18 mouse cellular contexts compared by ENCODE assay signal in genomic region chr4:141074109-141074508, GRCm38 (mm10). TPM values are rescaled to one million over a fixed set of nuclear protein-coding genes. Genes with fewer than 3 reads are reported as not detected.
DNase-seq lines count a peak whose midpoint lies in the region; ATAC-seq and TF ChIP-seq lines count a peak whose summit lies in the region.
"Had no signal": no experiment of that assay in that cellular context is flagged by ENCODE, and none has a peak within 500 bp of the region (broad histone marks: within the 10 kb centered on the region; RNA-seq: fewer than 3 reads in every experiment).

No protein-coding gene starts in this region.

- TF ChIP-seq CTCF in stomach, postnatal 0 days (IDR thresholded peaks at IDR 0.05; ENCODE audit: low read depth), result no peak

- ATAC-seq in heart, embryonic 11.5 days (replicated peaks; ENCODE audit: insufficient number of reproducible peaks, low FRiP score, low TSS enrichment), result no peak
- no peak for ATAC-seq in lung, embryonic 16.5 days (ENCODE audit: low read depth)
- peak; percentile 72 for ATAC-seq in liver, embryonic 13.5 days (ENCODE audit: low read depth)
- no peak for ATAC-seq in stomach, postnatal 0 days (ENCODE audit: low FRiP score, low TSS enrichment)
- ATAC-seq: forebrain, postnatal 0 days; intestine, embryonic 16.5 days had no signal

- H3K4me2 ChIP-seq in heart, embryonic 11.5 days, result no peak overlapping the region
- H3K4me2 ChIP-seq in lung, embryonic 16.5 days (ENCODE audit: low read depth, low read length), result no peak overlapping the region
- H3K4me2 ChIP-seq in liver, embryonic 13.5 days, result peak overlapping the region; percentile 95
- no peak overlapping the region for H3K4me2 ChIP-seq in stomach, postnatal 0 days (replicated peaks; ENCODE audit: low read depth)
- H3K4me2 ChIP-seq: embryonic facial prominence, embryonic 15.5 days; hindbrain, embryonic 13.5 days; lung, embryonic 14.5 days; neural tube, embryonic 15.5 days had no signal

- H3K4me1 ChIP-seq in heart, embryonic 11.5 days (ENCODE audit: control insufficient read depth, insufficient read depth, low read length), result peaks cover 32% of the 10 kb centered on the region
- H3K4me1 ChIP-seq in lung, embryonic 16.5 days (replicated peaks; ENCODE audit: control insufficient read depth, insufficient read depth, low read length), result peaks cover 21% of the 10 kb centered on the region
- peaks cover 81% of the 10 kb centered on the region for H3K4me1 ChIP-seq in liver, embryonic 13.5 days (replicated peaks)
- 0 out of 2 replicates have a peak, but pooled peaks cover 2% of the 10 kb centered on the region for H3K4me1 ChIP-seq in stomach, postnatal 0 days (replicated peaks; ENCODE audit: control insufficient read depth, insufficient read depth)

- no peaks in the 10 kb centered on the region for H3K27me3 ChIP-seq in heart, embryonic 11.5 days (ENCODE audit: control insufficient read depth, insufficient read depth, low read length)
- H3K27me3 ChIP-seq in lung, embryonic 16.5 days (ENCODE audit: control insufficient read depth, insufficient read depth, low read depth, low read length), result no peaks in the 10 kb centered on the region
- no peaks in the 10 kb centered on the region for H3K27me3 ChIP-seq in liver, embryonic 13.5 days
- H3K27me3 ChIP-seq in stomach, postnatal 0 days (ENCODE audit: control insufficient read depth, insufficient read depth, low read length), result no peaks in the 10 kb centered on the region
- H3K27me3 ChIP-seq: embryonic facial prominence, embryonic 15.5 days; hindbrain, embryonic 13.5 days; neural tube, embryonic 15.5 days had no signal

- H3K9me3 ChIP-seq in heart, embryonic 11.5 days (replicated peaks; ENCODE audit: control insufficient read depth, low read length), result no peaks in the 10 kb centered on the region
- no peaks in the 10 kb centered on the region for H3K9me3 ChIP-seq in lung, embryonic 16.5 days (ENCODE audit: control insufficient read depth, low read length)
- no peaks in the 10 kb centered on the region for H3K9me3 ChIP-seq in liver, embryonic 13.5 days (replicated peaks)
- H3K9me3 ChIP-seq in stomach, postnatal 0 days (ENCODE audit: control insufficient read depth, low read length), result no peaks in the 10 kb centered on the region
- H3K9me3 ChIP-seq: embryonic facial prominence, embryonic 15.5 days; G1E; hindbrain, embryonic 13.5 days; limb, embryonic 10.5 days; neural tube, embryonic 15.5 days had no signal

- no peak overlapping the region for H3K9ac ChIP-seq in heart, embryonic 11.5 days (ENCODE audit: low read depth, low read length)
- H3K9ac ChIP-seq in lung, embryonic 16.5 days (ENCODE audit: low read length), result peak overlapping the region; percentile 16; the same call in 1 of the 2 replicates
- peak overlapping the region; percentile 97 for H3K9ac ChIP-seq in liver, embryonic 13.5 days
- H3K9ac ChIP-seq in stomach, postnatal 0 days (ENCODE audit: low read length), result 0 out of 2 replicates have a peak overlapping the region, but pooled peaks have one; percentile 27
- H3K9ac ChIP-seq: embryonic facial prominence, embryonic 15.5 days; forebrain, postnatal 0 days; hindbrain, embryonic 13.5 days; lung, embryonic 14.5 days; neural tube, embryonic 15.5 days had no signal

- no peak for TF ChIP-seq EP300 in stomach, postnatal 0 days (optimal IDR thresholded peaks at IDR 0.05)

- H3K36me3 ChIP-seq in heart, embryonic 11.5 days (ENCODE audit: control insufficient read depth, insufficient read depth, low read length), result peaks cover 17% of the 10 kb centered on the region
- peaks cover 17% of the 10 kb centered on the region for H3K36me3 ChIP-seq in lung, embryonic 16.5 days (ENCODE audit: control insufficient read depth, insufficient read depth, low read length)
- peaks cover 67% of the 10 kb centered on the region for H3K36me3 ChIP-seq in liver, embryonic 13.5 days
- peaks cover 19% of the 10 kb centered on the region for H3K36me3 ChIP-seq in stomach, postnatal 0 days (ENCODE audit: control insufficient read depth, insufficient read depth, low read length)

- 77% methylated on average over 4 of the region's 4 CpGs for WGBS in heart, embryonic 11.5 days (ENCODE audit: insufficient replicate concordance)
- WGBS in lung, embryonic 16.5 days, result 82% methylated on average over 4 of the region's 4 CpGs
- WGBS in liver, embryonic 13.5 days (ENCODE audit: insufficient replicate concordance), result 38% methylated on average over 4 of the region's 4 CpGs
- 84% methylated on average over 4 of the region's 4 CpGs for WGBS in stomach, postnatal 0 days

- DNase-seq in heart, adult 9 months (ENCODE audit: low spot score in 2 of 2), result no peak
- DNase-seq in lung, postnatal 36 days, result no peak
- DNase-seq in liver, embryonic 13.5 days, result peak; percentile 24
- no peak for DNase-seq in stomach, postnatal 0 days (ENCODE audit: low spot score)
- no peak for DNase-seq in retina, postnatal 1 day
- no peak for DNase-seq in cerebellum, adult 9-11 months
- DNase-seq: forebrain, postnatal 0 days had no signal

- no peak overlapping the region for H3K4me3 ChIP-seq in heart, embryonic 11.5 days (ENCODE audit: low read depth, low read length)
- no peak overlapping the region for H3K4me3 ChIP-seq in lung, embryonic 16.5 days (ENCODE audit: low read length)
- peak overlapping the region; percentile 98 for H3K4me3 ChIP-seq in liver, embryonic 13.5 days (replicated peaks)
- no peak overlapping the region for H3K4me3 ChIP-seq in stomach, postnatal 0 days (ENCODE audit: low read depth, low read length)
- H3K4me3 ChIP-seq: embryonic facial prominence, embryonic 15.5 days; hindbrain, embryonic 13.5 days; limb, embryonic 10.5 days; neural tube, embryonic 15.5 days had no signal

- H3K27ac ChIP-seq in heart, embryonic 11.5 days (ENCODE audit: low read depth, low read length), result 0 out of 2 replicates have a peak overlapping the region, but pooled peaks have one; percentile 51
- H3K27ac ChIP-seq in lung, embryonic 16.5 days (ENCODE audit: low read length), result no peak overlapping the region
- peak overlapping the region; percentile 98 for H3K27ac ChIP-seq in liver, embryonic 13.5 days
- H3K27ac ChIP-seq in stomach, postnatal 0 days (replicated peaks), result no peak overlapping the region
- H3K27ac ChIP-seq: embryonic facial prominence, embryonic 15.5 days; hindbrain, embryonic 13.5 days; limb, embryonic 10.5 days; neural tube, embryonic 15.5 days had no signal

RNA-seq across cellular contexts. Expression of gene Necap2, which starts 4.0 kb away (rescaled TPM):
- 34.4 and 41.9 TPM in 2 replicates for polyA plus RNA-seq in heart, embryonic 11.5 days (2014; fragmentation: Nextera tagmentation; extraction: Ambion mirVana)
- polyA plus RNA-seq in lung, embryonic 16.5 days (2015; fragmentation: Nextera tagmentation; extraction: Ambion mirVana), result 108 and 116 TPM in 2 replicates
- 119 TPM in 2 replicates for polyA plus RNA-seq in liver, embryonic 13.5 days (2015; fragmentation: Nextera tagmentation; extraction: Ambion mirVana)
- 77.7 and 81.1 TPM in 2 replicates for polyA plus RNA-seq in stomach, postnatal 0 days (2015; fragmentation: Nextera tagmentation; extraction: Ambion mirVana)

RNA-seq across cellular contexts. Expression of gene Crocc, which starts 13.8 kb away (rescaled TPM):
- polyA plus RNA-seq in heart, embryonic 11.5 days (2014; fragmentation: Nextera tagmentation; extraction: Ambion mirVana), result 4.5 and 4.7 TPM in 2 replicates
- polyA plus RNA-seq in lung, embryonic 16.5 days (2015; fragmentation: Nextera tagmentation; extraction: Ambion mirVana), result 5.3 and 5.5 TPM in 2 replicates
- polyA plus RNA-seq in liver, embryonic 13.5 days (2015; fragmentation: Nextera tagmentation; extraction: Ambion mirVana), result 0.48 and 0.59 TPM in 2 replicates
- 1.4 and 1.6 TPM in 2 replicates for polyA plus RNA-seq in stomach, postnatal 0 days (2015; fragmentation: Nextera tagmentation; extraction: Ambion mirVana)

RNA-seq across cellular contexts. Expression of gene Spata21, which starts 14.0 kb away (rescaled TPM):
- polyA plus RNA-seq in heart, embryonic 11.5 days (2014; fragmentation: Nextera tagmentation; extraction: Ambion mirVana), result 0.64 TPM in 1 of 2 replicates, not detected in the other
- polyA plus RNA-seq in lung, embryonic 16.5 days (2015; fragmentation: Nextera tagmentation; extraction: Ambion mirVana), result 0.14 and 0.51 TPM in 2 replicates
- 0.13 TPM in 1 of 2 replicates, not detected in the other for polyA plus RNA-seq in liver, embryonic 13.5 days (2015; fragmentation: Nextera tagmentation; extraction: Ambion mirVana)
- polyA plus RNA-seq in stomach, postnatal 0 days (2015; fragmentation: Nextera tagmentation; extraction: Ambion mirVana), result 0.05 and 0.11 TPM in 2 replicates
- polyA plus RNA-seq: adrenal gland, adult 2 months; brain, embryonic 14.5 days; G1E; intestine, embryonic 16.5 days had no signal

Comparison
In these comparisons a context has a peak if more than half of its experiments do, and no peak if none do; other contexts are left out.
1. H3K27ac ChIP-seq: peak in heart, embryonic 11.5 days (single experiment) and liver, embryonic 13.5 days (single experiment); none in lung, embryonic 16.5 days (single experiment) and stomach, postnatal 0 days (single experiment).